Mouse (Mus musculus) regulatory T cell (primary cell): ENCODE measurements around the gene Elk4.

Experiments
- in situ Hi-C: fragments of 300-600 bp; cut with MboI, MseI; formaldehyde crosslinking; loops from one replicate; pipeline ENCODE4 v1.15.1; 2025; ENCODE audit warnings: high pct_unique_total_duplicates

Elk4 gene

GRCm38 (mm10) chr1:132007282-132007815 is at the start of gene Elk4:
Gene Elk4 (plus strand): TSS chr1:132007607.
- in situ Hi-C loops: no loop called here

DNA sequence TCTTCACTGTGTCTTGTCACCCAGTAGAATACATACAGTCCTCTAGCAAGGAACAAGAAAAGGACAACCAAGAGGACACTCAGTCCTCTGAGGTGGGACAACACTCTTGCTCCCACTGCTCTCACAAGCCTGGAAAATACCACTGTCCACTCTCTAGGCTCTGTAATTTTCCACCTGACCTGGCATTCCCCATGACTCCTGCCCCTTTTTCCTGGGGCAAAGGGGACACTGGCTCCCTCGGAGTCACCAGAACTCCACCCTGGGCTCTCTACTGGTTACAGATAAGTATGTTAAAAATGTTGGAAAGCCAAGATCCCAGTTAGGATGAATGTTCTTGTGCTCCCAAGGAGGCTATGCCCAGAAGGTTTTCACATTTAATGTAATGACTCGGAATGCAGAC is 46.4 kb upstream of the Elk4 start:
- in situ Hi-C loops: no loop called here

DNA sequence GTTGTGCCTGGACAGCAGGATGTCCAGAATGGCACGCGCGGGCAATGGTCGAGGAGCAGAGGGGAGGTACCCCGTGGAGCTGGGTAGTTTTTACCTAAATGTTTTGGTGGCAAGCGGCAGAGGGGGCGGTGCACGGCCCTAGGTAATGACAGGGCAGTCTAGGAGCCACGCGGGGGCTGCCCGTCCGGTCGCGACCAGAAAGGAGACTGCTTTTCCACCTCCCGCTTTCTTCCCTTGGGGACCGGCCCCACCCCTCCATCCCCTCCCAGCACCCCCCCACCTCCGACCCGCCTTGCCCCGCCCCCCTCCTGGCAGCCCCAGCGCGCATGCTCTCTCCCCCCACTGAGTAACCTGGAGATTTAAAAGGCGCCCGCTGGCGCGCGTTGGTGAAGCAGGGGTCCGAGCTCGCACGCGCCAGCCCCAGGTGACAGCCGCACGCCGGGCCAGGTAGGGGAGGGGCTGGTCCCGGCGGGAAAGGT is 44.8 kb upstream of the Elk4 start, which contains the start of gene Slc45a3:
Gene Slc45a3 (plus strand): TSS at position 362 of the 479 bp plus-strand sequence.
- in situ Hi-C loops: no loop called here

- in situ Hi-C loops: no loop called here
These were observed 44.1 kb upstream of the Elk4 start for GRCm38 (mm10) chr1:131963085-131963951.

GRCm38 (mm10) chr1:131964100-131964499 is 43.3 kb upstream of the Elk4 start:
- in situ Hi-C loops: no loop called here

- in situ Hi-C loops: no loop called here
These were observed 42.8 kb upstream of the Elk4 start for GRCm38 (mm10) chr1:131964580-131964979.

GRCm38 (mm10) chr1:131965818-131966217 is 41.6 kb upstream of the Elk4 start:
- in situ Hi-C loops: no loop called here

DNA sequence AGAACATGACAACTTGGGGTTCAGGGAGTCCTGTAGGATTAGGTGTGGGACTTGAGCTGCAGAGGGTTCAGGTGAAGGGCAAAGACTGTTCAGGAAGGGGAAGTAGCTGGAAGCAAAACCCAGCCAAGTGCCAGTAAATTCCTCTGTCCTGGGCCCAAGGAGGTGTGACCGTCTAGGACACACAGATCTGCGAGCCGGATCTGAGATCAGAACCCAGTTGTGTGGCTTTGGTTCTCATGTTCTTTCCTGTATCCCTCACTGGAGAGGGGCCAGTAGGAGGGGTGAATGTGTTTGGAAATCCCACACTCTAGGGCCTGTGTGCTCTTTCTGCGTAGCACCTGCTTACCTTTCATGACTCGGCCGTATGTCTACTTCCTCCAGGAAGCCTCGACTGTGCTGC is 40.1 kb upstream of the Elk4 start:
- in situ Hi-C loops: no loop called here

DNA sequence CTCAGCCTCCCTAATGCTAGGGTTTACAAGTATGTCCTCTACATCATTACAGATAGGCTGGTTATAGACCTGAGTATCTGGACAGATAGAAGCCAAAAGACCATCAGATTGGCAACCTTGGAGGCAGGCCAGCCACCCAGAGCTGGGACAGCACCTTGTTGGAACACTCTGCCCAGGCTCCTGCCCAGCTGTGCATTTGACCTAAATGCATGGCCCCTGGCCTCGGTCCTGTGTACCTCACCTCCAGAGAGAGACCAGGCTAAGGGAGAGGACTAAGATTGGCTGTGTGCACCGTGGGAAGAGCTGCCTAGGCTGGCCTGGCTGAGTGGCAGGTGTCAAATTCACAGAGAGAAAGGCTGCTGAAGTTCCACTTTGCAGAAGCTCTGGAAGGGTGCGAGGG is 38.9 kb upstream of the Elk4 start:
- in situ Hi-C loops: no loop called here

GRCm38 (mm10) chr1:131968983-131969382 is 38.4 kb upstream of the Elk4 start:
- in situ Hi-C loops: no loop called here

- in situ Hi-C loops: no loop called here
These were observed 37.6 kb upstream of the Elk4 start for GRCm38 (mm10) chr1:131969825-131970224.

DNA sequence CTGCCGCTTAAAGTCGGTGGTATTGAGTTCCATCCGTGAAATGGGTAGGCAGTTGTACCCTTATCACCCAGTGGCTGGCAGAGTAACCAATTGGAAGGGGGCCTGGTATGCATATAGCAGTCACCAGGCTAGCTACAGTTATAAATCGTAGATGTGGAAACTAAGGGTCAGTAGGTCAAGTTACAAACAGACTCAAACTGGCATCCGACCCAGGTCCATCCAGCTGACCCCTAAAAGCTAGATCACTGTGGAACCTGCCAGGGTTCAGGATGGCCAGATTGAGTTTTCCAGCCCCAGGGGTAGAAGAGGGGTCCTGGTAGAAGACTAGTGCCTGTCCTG is 37.1 kb upstream of the Elk4 start:
- in situ Hi-C loops: no loop called here

DNA sequence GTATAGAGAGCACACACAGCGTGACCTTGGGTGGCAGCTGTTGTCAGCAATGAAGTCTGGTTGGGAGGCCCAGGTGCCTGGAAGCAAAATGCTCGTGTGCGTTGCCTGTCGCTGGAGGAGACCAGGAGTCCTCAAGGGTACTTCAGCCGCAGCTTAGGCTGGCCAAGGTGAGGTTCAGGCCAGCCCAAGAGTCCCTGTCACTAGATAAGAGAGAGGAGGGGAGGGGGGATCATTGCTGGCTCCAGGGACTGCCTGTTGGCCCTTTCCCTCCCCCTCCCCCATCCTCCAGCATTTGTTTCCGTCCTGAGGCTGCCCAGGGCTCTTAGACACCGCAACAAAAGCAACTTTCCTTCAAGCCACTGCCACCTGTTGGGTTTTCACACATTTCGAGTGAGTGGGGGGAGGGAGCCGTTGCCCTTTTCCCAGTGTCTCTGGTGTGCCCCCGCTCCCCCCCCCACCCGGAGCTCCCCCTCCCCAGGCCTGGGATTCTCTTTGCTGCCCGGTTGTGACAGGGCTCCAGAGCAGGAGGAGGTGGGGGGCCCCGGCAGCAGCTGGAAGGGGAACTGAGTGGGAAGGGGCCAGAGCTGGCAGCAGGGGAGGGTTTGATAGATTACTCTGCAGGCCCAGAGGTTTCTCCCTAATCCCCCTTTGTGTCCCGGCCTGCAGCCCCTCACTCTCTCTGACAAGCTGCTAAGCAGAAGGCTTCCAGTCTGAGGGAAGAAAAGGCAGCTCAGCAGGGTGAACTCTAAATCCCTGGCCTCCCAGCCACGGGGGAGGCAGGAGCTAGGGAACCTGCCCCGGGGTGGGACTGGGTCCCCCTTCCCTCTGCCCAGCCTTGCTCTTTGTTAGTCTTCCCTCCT is 36.5 kb upstream of the Elk4 start:
- in situ Hi-C loops: no loop called here

DNA sequence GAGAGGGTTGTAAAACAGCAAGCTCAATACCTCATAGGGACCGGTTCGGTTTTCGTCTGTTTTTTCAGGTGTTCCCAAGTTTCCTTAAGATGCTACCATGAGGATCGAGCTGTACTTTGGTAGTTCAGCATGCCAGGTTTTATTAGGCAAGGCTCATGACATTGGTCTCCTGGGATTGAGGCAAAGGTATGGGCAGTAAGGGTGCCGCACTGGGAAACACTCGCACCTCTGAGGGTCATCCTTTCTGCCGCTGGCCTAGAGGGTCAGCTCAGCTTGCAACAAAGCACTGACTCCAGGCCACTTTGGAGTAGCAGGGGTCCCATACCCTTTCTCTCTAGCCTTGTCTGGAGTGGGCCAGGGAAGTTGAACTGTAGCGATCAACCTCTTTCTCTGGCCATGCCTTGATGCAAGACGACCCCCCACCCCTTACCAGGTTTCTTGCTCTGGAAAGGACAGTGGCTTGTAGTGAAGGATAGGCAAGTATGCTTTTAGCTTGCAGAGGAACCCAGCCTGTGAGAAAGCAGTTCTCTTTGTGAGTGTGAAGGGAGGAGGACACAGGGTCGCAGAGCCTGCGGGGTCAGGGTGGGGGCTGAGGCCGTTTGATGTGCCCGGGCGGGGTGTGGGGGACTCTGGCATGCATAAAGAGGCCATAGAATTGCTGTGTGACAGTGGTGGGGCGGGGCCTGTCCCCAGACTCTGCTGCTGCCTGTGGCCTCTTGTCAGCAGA is 35.5 kb upstream of the Elk4 start:
- in situ Hi-C loops: no loop called here

GRCm38 (mm10) chr1:131972498-131973334 is 34.7 kb upstream of the Elk4 start:
- in situ Hi-C loops: no loop called here

DNA sequence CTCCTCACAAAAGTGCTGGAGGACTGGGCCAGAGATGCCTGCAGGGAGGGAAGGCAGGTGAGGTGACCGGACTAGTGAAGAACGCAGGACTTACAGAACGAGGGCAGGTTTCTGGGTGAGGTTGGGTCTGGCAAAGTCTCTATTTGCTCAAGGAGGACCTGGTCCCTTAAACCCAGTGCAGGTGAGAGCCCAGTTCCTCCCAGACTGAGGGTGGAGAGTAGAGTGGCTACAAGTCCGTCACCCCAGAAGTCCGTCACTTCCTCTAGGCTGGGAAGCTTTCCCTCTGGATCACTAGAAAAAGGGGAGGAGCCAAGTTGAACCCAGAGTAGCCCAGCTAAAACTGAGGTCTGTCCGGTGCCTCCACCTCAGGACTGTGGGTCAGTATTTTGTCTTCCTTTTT is 33.4 kb upstream of the Elk4 start:
- in situ Hi-C loops: no loop called here

- in situ Hi-C loops: no loop called here
These were observed 30.5 kb upstream of the Elk4 start for GRCm38 (mm10) chr1:131976886-131977285.

DNA sequence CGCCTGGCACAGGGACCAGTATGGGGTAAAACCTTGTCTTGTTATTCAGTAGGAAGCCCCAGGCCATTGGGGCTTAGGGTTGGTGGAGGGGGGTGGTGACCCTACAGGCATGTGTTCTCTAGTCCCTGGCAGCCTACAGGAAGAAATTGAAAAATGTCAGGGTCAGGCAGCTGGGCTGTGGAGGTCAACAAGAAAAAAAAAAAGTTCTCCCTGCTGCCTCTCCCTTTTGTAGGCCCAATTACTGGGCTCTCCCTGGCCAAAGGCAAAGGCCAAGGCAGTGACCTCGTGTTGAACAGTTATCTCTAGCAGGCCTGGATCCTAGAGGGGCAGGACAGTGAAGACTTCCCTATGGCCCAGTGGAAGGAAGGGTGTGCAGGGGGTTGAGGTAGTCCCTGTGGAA is 26.9 kb upstream of the Elk4 start:
- in situ Hi-C loops: loop anchor here (10.0 kb wide), 1 partner anchor 1096 kb away; the partner anchor contains the start of gene Il24

DNA sequence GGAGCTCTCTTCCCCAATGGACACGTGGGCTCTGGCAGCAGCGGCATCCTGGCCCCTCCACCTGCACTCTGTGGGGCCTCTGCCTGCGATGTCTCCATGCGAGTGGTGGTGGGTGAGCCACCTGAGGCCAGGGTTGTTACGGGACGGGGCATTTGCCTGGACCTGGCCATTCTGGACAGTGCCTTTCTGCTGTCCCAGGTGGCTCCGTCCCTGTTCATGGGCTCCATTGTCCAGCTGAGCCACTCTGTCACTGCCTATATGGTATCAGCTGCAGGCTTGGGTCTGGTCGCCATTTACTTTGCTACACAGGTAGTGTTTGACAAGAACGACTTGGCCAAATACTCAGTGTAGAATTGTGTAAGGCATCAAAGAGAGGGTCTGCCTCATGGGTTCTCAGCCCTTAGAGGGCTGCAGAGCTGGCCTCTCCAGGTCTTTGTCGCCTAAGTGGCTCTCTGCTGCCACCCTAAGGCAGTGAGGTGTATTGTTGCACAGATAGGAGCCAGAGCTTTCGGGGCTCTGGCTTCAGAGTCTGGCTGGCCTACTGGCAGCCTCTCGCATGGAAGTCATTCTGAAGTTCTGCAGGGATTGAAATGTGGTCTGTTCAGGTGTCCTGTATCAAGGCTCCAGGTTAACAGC is 25.9 kb upstream of the Elk4 start:
- in situ Hi-C loops: loop anchor here (10.0 kb wide), 1 partner anchor 1097 kb away; the partner anchor contains the start of gene Il24

DNA sequence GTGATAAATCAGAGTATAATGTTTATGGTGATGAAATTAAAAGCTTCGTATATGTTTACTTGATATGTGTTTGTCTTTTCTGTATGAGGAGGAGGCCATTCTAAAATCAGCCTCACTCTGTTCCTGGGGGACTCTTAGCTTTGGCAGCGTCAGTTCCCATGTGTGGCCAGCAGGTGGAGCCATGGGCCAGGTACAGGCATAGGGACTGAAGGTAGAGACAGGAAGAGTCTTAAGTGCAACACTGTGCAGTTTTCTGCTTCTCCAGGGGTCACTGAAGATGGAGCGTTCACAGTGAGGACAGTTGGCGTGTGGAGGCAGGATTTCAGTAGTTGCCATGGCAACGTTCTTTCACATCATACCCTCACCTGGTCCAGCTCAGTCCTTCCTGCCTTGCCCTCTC is 24.5 kb upstream of the Elk4 start:
- in situ Hi-C loops: loop anchor here (10.0 kb wide), 1 partner anchor 1098 kb away; the partner anchor contains the start of gene Il24
